Mouse (Mus musculus) c-Kit-negative CD71-positive TER-119-positive erythroid progenitor cells, embryonic 14.5 days (primary cell): ENCODE data around the gene Slc7a4.
A peak's percentile ranks its signal among the peaks of the same experiment; 100 is the strongest.

ENCODE experiments used
- DNase-seq: peaks from one replicate; pipeline ENCODE4 v3.0.0-alpha.2; 2013; ENCODE audit warnings: low read depth, low spot score

Slc7a4 gene

DNA sequence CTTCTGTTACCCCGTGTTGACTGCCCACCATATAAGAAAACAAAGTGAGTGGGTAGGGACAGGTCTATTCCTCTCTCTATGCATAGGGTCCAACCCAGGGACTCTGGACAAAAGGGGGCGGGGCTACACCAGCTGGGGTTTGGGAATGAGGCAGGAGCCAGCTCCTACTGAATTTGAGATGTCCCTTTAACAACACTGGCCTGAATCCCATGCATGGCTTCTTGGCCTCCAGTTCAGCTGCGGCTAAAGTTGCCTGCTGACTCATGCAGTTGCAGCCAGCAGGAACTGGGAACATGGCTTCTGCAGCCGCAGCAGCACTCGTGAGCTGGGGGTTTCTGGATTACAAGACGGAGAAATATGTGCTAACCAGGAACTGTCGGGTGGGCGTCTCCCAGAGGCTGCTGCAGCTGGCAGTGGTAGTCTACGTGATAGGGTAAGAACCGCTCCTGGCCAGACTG, 21.2 kb downstream of the Slc7a4 start, which contains the start of gene P2rx6:
TSS of gene P2rx6 (plus strand) at position 135 of the 458 bp plus-strand sequence.
- DNase-seq = no peak

DNA sequence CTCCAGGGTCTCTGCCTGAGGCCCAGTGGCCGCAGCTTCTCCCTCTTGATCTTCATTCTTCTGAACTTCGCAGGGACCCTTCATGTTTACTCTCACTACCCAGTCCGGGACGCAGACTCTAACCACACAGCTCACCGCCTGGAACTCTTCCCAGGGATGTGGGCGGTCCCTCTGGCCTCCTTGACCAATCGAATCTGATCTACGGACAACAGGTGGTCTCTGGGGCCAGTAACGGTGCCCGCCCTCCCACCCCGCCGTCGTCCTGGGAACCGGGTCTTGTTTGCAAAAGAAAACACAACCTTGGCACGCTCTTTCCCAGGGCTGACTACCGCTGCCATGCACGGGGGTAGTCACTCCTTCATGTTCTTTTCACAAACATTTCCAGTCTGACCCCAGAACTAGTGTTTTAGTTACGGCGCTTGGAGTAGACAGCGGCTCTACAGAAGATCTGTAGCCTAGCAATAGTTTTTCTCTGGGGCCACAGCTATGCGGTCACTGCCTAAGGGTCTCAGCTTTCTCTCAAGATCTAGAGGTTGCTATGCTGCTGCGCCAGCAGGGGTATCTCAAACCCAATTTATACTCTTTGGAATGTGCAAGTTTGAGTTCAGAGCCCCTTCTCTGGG, 21.8 kb downstream of the Slc7a4 start, which contains the start of gene Lrrc74b:
TSS of gene Lrrc74b (minus strand) at position 120 of the 623 bp plus-strand sequence.
- no peak for DNase-seq

DNA sequence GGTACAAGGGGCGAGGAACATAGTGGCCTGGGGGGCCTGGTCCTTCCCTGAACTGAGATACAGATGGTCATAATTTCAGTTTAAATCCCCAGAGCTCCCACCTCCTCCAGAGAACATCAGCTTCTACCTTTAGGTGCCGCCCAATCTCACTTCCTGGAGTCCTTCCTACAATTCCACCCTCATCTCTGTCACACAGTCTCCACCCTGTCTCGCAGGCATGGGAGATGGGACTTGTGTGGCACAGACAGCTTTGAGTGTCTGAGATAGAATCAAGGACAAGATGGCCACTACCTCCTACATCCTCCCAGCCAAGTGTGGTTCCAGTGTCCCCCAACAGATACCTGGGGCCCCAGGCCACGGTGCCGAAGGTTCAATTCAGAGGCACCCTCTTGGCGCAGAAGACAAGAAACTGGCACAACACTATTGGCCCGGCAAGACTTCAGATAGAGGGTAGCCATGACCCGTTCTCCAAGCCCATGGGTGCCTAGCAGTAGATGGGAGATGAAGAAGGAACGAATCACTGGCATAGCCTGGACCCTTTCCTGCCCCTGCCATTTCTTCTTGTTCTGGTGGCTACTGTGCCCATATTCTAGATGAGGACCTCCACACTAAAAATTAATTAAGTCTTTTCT, 23.5 kb downstream of the Slc7a4 start:
- no peak for DNase-seq

DNA sequence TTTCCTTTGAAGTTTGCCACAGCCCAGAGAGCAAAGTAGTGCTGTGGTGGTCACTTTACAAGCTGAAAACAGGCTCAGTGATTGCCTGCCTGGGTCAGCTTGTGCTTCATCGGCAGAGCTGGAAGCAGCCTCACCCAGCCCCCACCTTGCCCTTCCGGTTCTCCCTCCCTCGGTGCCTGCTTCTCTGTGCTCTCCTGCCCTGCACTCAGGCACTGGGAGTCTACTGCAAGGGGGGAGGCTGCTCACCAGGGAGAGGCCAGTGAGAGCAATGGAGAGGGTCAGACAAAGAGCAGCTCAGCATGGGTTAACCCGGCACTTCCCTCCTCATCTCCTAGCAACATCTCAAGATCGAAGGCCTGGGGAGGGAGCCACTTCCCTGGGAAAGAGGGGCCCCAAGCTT, 24.2 kb downstream of the Slc7a4 start:
- DNase-seq = no peak

DNA sequence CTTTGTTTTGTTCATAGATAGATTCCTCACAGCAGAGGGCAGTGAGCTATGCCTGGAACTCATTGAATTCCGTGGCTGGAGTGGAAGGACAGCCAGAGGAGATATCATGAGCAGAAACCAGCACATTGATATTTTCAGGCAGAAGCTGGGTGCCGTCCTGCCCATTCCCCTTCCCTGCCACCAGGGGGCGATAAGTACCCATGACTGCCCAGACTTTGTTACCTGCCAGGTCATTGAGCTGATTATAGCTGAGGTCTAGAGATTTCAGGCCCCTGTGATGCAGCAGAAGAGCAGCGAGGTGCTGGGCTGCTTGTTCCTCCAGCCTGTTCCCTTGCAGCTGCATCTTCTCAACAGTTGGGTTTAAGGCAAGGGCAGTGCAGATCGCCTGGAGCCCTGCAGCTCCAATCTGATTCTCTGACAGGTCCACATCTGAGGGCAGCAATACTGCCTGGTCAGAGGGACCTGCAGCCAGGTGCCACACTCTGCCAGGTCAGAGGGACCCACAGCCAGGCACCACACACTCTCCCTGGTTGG, 25.0 kb downstream of the Slc7a4 start:
- peak; percentile 49 for DNase-seq

DNA sequence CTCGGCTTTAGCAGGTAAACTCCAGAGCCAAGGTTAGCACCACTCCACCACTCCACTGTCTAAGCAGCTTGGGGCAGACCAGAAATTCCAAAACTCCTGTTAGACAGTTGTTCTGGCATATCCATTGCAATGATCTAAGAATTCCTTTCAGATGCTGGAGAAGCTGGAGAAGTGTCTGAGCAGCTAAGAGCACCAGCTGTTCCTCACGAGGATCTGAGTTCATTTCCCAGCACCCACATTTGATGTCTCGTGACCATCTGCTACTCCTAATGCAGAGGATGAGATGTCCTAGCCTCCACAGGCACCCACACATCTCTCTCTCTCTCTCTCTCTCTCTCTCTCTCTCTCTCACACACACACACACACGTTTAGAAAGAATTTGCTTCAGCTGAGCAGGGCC, 26.1 kb downstream of the Slc7a4 start:
- DNase-seq = no peak

DNA sequence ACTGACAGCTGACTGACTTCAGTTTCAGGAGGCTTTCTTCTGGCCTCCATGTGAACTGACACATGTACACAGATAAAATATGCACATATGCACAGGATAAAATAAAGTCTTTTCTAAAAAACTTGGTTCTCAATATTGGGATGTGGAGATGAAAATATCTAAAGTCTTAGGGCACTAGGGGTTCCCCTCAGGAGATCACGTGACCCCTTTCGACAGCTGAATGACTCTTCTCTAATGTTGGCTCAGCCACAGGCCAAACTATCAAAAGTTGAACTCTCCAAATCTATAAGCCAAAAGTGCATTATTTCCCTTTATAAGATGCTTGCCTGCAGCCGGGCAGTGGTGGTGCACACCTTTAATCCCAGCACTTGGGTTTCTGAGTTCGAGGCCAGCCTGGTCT, 26.8 kb downstream of the Slc7a4 start:
- DNase-seq = no peak

DNA sequence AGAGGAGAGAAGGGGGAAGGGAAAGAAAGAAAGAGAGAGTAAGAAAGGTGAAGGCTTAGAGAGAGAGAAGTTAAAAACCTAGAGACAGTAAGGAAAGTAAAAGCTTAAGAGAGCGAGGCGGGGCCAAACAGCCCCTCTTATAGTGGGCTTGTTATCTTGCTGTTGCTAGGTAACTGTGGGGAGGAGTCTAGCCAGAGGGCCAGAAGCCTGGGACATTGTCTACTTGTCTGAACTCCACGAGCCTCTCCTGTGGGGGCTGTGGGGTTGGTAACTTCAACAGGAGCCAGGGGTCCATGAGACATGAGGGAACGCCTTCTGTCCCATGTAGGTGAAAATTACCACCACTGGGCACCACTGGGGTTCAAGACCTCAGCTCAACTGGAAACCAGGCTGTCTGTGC, 28.3 kb downstream of the Slc7a4 start:
- peak; percentile 42 for DNase-seq

DNA sequence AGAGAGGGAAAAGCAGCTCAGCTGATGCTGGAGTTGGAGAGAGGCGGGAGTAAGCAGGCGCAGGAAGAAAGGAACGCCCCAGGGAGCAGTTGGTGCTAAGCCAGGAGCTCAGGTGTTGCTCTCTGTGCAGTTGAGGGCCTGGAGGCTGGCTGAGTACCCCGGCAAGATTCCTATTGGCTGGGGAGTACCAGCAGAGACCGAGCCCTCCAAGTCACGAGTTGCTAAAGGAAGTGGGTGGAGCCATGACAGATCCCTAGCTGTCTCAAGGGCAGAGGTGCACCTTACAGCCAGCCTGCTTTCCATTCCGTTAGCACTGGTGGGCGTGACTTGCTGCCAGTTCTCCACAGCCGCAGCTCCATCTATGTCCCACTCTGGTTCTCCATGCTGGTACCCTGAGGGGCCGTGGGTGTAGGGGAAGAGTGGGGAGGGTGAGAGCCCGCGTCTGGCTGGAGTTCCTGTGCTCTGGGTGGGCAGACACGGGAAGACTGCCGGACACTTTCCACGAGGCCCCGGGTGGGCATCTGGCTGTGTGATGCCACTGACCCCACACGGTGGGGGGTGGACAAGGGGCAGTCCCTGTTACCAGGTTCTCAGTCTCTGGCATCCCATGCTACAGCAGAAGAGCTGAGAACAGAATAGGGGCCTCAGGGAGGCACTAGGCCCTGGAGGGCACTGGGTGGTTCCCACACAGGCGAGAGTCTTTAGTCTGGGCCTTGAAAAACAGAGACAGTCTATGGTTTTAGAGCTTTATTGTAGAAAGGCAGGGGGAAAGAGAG, 28.9 kb downstream of the Slc7a4 start:
- peak; percentile 47 for DNase-seq

DNA sequence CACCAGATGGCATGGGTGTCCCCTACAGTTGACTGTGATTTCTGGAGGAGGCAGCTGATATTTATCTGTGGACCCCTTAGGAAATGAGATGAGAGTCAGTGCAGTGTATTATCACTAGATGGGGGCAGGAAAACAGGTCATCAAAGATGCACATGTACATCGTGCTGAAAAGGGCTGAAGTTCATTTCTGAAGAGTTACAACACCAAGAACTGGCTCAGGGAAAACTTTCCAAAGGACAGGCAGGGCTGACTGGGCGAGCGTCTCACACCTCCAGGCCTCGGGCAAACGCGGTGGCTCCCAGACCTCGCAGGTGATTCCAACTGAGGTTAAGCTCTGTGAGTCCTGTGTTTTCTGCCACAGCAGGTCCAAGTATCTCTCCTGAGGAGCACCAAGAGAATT, 30.2 kb downstream of the Slc7a4 start:
- DNase-seq = no peak

DNA sequence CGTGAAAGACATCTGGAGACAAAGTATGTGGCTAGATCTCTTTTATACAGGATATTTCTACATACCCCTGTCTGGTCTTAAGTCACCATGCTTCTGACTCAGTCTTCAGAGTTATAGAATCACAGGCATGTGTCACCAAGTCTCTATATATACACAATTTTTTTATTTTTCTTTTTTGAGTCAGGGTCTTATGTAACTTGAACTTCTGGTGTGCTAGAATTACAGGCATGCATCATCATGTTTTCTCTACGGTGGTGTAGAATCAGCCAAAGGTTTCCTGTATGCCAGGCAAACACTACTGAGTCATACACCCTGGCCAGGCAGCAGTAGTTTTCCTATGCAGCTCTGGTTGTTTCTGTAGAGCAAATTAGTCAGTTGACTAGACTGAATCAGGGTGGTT, 40.4 kb downstream of the Slc7a4 start:
- DNase-seq = no peak

DNA sequence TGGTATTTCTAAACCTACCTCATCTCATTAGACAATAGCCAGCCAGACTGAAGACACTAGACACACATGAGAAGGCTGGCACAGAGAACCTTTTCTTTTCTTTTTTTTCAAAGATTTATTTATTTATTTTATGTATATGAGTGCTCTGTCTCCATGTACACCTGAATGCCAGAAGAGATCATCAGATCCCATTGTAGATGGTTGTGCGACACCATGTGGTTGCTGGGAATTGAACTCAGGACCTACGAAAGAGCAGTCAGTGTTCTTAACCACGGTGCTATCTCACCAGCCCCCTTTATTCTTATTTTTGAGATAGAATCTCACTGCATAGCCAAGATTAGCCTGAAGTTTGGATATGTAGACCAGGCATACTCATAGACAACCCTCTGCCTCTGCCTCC, 46.4 kb downstream of the Slc7a4 start:
- DNase-seq = no peak

DNA sequence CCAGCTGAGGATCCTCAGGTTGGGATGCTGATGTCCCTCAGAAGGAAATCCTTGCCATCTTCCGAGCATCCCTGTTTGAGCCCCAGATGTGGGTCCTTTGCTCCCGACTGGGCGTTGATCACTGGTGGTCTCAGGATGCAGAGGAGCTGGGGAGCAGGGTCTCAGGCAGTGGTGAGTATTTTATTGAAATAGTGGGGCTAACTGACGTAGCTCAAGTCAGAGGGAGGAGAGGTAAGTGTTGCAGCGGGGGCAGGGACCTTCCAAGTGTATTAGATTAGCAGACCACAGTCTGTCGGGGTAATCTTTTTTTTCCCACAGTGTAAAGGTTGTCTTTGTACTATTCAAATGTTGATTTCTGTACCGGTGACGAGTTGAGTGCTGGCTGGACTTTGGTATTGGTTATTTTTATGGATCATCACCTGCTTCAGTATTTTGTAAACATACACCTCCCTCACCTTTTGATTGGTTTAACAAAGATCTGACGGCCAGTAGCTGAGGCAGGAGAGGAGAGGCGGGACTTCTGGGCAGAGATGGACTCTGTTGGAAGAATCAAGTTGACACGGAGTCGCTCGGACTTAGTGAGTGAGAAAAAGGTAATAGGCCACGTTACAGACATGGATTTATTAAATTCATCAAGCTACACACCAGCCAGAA, 50.2 kb downstream of the Slc7a4 start:
- DNase-seq = no peak

DNA sequence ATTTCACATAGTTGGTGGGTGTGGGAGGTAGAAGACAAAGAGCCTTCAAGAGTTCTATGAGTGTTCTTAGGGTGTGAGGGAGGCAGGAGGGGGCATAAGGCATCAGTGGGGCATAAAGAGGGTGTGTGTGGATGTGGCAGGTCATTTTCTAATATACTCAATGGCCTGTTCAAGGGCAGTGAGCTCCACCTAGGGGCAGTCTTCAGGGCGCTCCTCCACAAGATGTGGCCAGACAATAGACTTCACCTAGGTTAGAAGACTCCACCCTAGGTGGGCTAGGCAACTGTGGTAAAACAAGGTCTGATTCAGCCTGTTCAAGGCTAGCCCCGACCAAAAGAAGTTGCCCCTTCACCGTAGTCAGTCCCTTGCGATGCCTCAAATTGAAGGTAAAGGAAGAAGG, 50.7 kb downstream of the Slc7a4 start:
- no peak for DNase-seq

DNA sequence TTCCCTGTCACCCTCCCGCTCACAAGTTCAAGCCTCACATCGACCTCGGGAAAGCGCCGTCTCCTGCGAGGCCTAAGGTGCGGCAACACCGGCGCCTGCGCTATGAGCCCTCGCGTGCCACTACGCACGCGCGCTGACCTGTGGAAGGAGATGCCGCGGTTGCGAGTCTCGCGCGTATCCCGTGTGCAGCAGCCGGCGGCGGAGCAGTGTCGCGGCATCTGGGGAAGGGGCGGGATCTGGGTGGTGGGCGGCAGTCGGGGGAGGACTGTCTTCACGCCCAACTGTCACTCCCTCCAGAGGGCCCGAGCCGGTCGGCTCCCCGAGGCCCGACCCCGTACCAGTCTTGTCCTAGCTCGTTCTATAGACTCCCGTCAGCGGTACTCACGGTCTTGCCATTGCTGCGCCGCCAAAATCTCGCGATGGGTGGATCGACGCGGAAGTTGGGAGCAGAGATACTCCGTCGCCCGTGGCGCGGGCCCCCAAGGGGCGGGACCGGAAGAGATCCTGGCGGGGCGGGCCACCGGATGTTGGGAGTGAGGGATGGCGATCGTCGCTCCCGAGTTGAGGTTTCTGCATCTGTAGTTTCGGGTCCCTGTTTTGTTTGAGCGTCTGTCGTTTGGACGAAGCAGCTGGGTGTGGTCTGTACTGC, 52.2 kb downstream of the Slc7a4 start, which contains the start of gene Thap7:
TSS of gene Thap7 (minus strand) at position 497 of the 649 bp plus-strand sequence.
- peak; percentile 93 for DNase-seq

DNA sequence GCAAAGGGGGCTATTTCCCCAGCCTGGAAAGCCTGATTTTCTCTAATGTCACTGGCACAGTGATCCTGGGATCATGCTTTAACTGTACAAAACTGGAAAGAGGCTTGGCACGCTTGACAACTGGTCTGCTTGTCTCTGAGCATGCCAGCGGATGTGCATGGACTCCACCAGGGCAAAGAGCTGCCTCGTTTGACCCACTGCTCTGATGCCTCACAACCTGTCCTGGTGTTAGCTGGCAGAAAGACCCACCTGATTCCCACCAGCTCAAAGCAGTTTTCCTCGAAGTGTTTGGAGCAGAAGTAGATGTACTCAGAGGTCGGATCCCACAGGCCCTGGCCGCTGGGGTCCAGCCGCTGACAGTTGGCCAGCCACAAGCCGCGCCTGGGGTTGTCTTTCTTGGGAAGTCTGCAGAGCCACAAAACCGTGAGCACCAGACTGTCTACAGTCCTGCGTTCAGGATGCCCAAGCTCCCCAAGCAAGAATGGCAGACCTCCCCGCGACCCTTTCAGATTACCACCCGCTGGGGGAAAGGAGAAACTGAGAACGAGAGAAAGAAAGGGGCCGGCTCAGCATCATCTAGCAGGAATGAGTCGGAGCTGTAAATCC, 52.9 kb downstream of the Slc7a4 start:
- no peak for DNase-seq

DNA sequence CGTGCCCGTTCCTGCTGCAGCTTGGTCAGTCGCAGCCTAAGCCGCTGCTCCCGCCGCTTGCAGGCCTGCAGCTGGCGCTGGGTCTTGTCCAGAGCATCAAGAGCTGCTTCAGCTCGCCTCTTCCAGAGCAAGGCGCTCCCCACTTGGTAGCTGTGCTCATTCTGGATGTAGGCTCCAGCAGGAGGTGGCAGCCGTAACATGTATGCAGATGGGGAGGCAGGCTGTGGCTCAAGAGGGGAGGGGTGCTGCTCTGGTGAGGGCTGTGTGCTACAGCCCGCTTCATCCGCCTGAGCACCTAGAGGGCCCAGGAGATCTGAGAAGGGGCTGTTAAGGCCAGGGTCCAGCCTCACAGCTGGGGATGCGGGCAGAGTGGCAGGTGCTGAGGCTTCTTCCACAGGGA, 54.7 kb downstream of the Slc7a4 start:
- DNase-seq = no peak

DNA sequence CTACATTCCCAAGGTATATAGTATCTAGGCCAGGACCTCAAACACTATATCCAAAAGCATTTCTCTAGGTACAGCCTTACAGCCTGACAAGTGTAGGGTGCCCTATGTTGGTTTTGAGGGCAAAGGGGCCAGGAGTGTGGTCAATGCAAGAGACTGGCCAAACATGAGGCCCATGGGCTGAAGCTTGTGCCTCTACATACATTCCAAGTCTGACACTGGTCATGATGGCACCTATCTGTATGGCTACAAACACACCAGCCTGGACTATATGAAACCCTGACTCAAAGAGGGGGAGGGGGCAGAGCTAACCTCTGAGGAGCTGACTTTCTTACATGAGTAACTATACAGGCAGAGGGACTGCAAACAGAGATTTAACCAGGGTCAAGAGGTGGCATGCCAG, 55.4 kb downstream of the Slc7a4 start:
- DNase-seq = no peak

DNA sequence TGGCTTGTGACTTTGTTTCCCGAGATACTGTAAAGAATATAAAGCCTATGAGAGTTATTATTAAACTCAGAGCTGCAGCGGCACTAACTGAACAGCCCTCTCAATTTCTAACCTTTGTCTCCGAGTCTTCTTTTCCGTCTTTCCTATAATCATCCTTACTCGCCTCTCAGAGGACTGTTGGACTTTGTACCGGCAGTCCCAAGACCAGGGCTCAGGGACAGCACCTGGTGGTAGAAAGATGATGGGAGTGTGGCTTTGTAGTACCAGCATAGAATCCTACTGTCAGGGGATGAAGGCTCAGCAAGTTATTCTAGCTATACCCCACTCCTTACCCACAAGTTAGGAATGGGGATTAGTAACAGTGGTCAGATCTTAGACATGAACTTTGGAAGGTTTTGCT, 56.8 kb downstream of the Slc7a4 start:
- DNase-seq = no peak

DNA sequence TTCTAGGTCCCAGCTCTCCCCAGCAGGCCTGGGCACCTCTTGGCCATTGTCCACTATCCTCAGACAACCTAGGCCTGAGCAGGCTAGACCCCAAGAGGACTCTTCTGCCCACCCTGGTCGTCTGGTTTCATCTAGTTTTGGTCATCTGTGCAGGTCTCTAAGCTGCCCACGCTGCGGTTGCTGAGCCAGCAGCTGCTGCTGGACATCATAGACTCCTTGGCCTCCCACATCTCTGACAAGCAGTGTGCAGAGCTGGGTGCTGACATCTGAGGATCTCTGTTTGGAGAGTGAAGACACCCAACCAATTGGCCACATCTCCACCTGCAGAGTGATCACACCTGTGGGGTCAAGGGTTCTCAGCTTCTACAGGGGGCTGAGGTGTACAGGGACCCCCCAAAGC, 57.5 kb downstream of the Slc7a4 start:
- no peak for DNase-seq

DNA sequence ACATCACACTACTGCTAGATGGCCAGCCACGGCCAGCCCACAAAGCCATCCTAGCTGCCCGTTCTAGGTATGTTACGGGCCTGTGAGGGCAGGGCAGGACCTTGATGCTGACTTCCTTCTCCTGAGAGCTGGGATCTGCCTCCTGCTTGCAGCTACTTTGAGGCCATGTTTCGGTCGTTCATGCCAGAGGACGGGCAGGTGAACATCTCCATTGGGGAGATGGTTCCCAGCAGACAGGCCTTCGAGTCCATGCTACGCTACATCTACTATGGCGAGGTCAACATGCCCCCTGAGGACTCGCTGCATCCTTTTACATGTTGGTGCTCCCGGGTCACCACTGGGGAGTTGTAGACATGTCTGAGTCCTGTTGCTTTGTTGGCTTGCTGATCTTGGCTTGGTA, 58.9 kb downstream of the Slc7a4 start:
- DNase-seq = no peak
